Mouse (Mus musculus): ENCODE data around the gene Tctex1d1. TPM values are rescaled to one million over a fixed set of nuclear protein-coding genes. Genes with fewer than 3 reads are reported as not detected.

Tctex1d1 gene
- polyA plus RNA-seq, 1 experiment from 2014 or later: not detected

- ATAC-seq (ENCODE audit: insufficient number of reproducible peaks, insufficient read depth, low FRiP score, low read depth): no peak
- 0 out of 4 replicates have a peak overlapping the region, but pooled peaks of 1 of the 2 experiments have one; percentile 5 for H3K4me3 ChIP-seq (ENCODE audit: control insufficient read depth in 1 of 2, insufficient read depth in 1 of 2, low read depth in 1 of 2, low read length in 2 of 2)
- peak overlapping the region; percentile 16; the same call in 1 of the 2 replicates for H3K9ac ChIP-seq (ENCODE audit: low read length)
- H3K27ac ChIP-seq (replicated peaks in 1 of 2; ENCODE audit: control insufficient read depth in 1 of 2, insufficient read depth in 1 of 2, low read depth in 2 of 2, low read length in 2 of 2): no peak overlapping the region
- WGBS: 53% methylated on average over 17 of the region's 17 CpGs
- peaks cover 0 to 10% of the 10 kb centered on the region in 2 experiments; a peak in 1 of 4 replicates for H3K4me1 ChIP-seq (ENCODE audit: control insufficient read depth in 2 of 2, insufficient read depth in 2 of 2, low read length in 2 of 2)
- H3K27me3 ChIP-seq (ENCODE audit: control insufficient read depth, insufficient read depth, low read length): no peaks in the 10 kb centered on the region
- H3K36me3 ChIP-seq (ENCODE audit: control insufficient read depth, insufficient read depth, low read length): no peaks in the 10 kb centered on the region
- peak overlapping the region; percentile 58 for H3K4me2 ChIP-seq (ENCODE audit: low read length)
- no peaks in the 10 kb centered on the region for H3K9me3 ChIP-seq (ENCODE audit: control insufficient read depth, low read length)
Measured at GRCm38 (mm10) chr4:102955294-102955956, 23.0 kb upstream of the Tctex1d1 start.

DNA sequence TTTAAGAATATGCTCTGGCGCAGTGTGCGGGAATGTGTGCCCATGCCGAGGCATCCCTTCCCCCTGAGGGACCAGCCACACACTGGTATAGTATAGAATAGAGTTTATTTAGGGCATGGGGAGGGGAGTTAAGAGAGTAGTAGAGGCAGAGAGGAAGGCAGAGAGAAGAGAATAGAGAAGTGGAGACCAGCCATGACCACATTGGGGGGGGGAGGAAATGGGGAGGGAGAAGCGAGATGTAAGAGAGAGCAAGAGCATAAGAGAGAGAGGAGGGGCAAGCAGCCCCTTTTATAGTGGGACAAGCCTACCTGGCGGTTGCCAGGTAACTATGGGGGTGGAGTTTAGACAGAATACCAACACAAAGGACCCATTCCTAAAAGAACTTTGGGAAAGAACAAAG is 19.0 kb upstream of the Tctex1d1 start:
- ATAC-seq (ENCODE audit: insufficient number of reproducible peaks, insufficient read depth, low FRiP score, low read depth): no peak
- WGBS: 88% methylated on average over 5 of the region's 5 CpGs
- Histone ChIP-seq H3K27me3 (ENCODE audit: control insufficient read depth, insufficient read depth, low read length) (no peaks in the 10 kb centered on the region), H3K9me3 (ENCODE audit: control insufficient read depth, low read length) (no peaks in the 10 kb centered on the region), H3K27ac (replicated peaks in 1 of 2; ENCODE audit: control insufficient read depth in 1 of 2, insufficient read depth in 1 of 2, low read depth in 2 of 2, low read length in 2 of 2) (no peak overlapping the region), H3K4me1 (ENCODE audit: control insufficient read depth in 2 of 2, insufficient read depth in 2 of 2, low read length in 2 of 2) (peaks cover 0 to 10% of the 10 kb centered on the region in 2 experiments; a peak in 1 of 4 replicates), H3K4me2 (ENCODE audit: low read length) (no peak overlapping the region), H3K4me3 (ENCODE audit: control insufficient read depth in 1 of 2, insufficient read depth in 1 of 2, low read depth in 1 of 2, low read length in 2 of 2) (no peak overlapping the region), H3K36me3 (ENCODE audit: control insufficient read depth, insufficient read depth, low read length) (no peaks in the 10 kb centered on the region), H3K9ac (ENCODE audit: low read length) (no peak overlapping the region)

GRCm38 (mm10) chr4:102964174-102964573 is 14.2 kb upstream of the Tctex1d1 start:
- no peaks in the 10 kb centered on the region for H3K9me3 ChIP-seq (ENCODE audit: control insufficient read depth, low read length)
- no peaks in the 10 kb centered on the region for H3K27me3 ChIP-seq (ENCODE audit: control insufficient read depth, insufficient read depth, low read length)
- no peak overlapping the region for H3K4me2 ChIP-seq (ENCODE audit: low read length)
- H3K4me1 ChIP-seq (ENCODE audit: control insufficient read depth in 2 of 2, insufficient read depth in 2 of 2, low read length in 2 of 2): no peaks in the 10 kb centered on the region
- ATAC-seq (ENCODE audit: insufficient number of reproducible peaks, insufficient read depth, low FRiP score, low read depth): no peak
- no peak overlapping the region for H3K9ac ChIP-seq (ENCODE audit: low read length)
- H3K4me3 ChIP-seq (ENCODE audit: control insufficient read depth in 1 of 2, insufficient read depth in 1 of 2, low read depth in 1 of 2, low read length in 2 of 2): no peak overlapping the region
- H3K36me3 ChIP-seq (ENCODE audit: control insufficient read depth, insufficient read depth, low read length): no peaks in the 10 kb centered on the region
- no peak overlapping the region for H3K27ac ChIP-seq (replicated peaks in 1 of 2; ENCODE audit: control insufficient read depth in 1 of 2, insufficient read depth in 1 of 2, low read depth in 2 of 2, low read length in 2 of 2)
- 34% methylated on average over 3 of the region's 3 CpGs for WGBS

DNA sequence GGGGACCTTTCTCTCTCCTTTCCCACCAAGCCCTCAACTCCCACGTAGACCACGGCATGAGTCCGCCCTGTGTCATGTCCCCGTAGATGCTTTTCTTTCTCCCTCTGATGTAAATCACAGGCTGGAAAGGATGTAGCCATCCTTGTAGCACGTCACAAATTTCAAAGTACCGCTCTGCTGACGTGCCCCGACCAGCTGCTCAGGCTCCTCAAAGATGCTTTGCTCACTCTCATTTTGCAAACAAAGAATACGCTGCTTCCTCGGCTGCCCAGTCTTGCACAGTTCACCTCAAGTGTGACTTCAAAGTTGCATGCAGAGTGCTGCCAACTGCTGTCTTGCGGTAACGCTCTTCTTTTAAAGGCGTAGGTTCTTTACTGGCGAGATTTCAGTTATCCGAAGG is 10.6 kb upstream of the Tctex1d1 start:
- Histone ChIP-seq H3K4me2 (ENCODE audit: low read length) (no peak overlapping the region), H3K4me1 (ENCODE audit: control insufficient read depth in 2 of 2, insufficient read depth in 2 of 2, low read length in 2 of 2) (no peaks in the 10 kb centered on the region), H3K9me3 (ENCODE audit: control insufficient read depth, low read length) (no peaks in the 10 kb centered on the region), H3K27me3 (ENCODE audit: control insufficient read depth, insufficient read depth, low read length) (no peaks in the 10 kb centered on the region), H3K4me3 (ENCODE audit: control insufficient read depth in 1 of 2, insufficient read depth in 1 of 2, low read depth in 1 of 2, low read length in 2 of 2) (no peak overlapping the region), H3K9ac (ENCODE audit: low read length) (no peak overlapping the region), H3K27ac (replicated peaks in 1 of 2; ENCODE audit: control insufficient read depth in 1 of 2, insufficient read depth in 1 of 2, low read depth in 2 of 2, low read length in 2 of 2) (no peak overlapping the region), H3K36me3 (ENCODE audit: control insufficient read depth, insufficient read depth, low read length) (no peaks in the 10 kb centered on the region)
- no peak for ATAC-seq (ENCODE audit: insufficient number of reproducible peaks, insufficient read depth, low FRiP score, low read depth)
- WGBS: 89% methylated on average over 15 of the region's 15 CpGs

DNA sequence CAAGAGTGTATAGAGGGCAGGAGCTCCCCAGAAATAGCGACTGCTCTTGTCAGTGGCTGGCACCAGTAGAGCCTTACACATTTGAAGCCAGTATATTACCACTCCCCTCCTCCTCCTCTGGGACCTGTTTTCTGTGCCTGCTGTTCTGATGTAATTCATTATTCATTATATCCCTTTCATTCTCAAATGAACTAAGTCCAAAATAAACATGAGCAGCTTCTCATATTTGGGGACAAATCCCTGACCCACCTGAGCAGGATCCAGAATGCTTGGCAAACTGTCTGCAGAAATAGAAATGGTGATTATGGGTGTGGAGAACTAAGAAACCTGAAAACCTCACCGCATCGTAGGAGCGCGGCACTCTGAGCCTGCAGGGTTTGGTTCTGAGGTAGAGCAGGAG is 8.8 kb upstream of the Tctex1d1 start:
- H3K27me3 ChIP-seq (ENCODE audit: control insufficient read depth, insufficient read depth, low read length): no peaks in the 10 kb centered on the region
- no peak overlapping the region for H3K9ac ChIP-seq (ENCODE audit: low read length)
- WGBS: 94% methylated on average over 5 of the region's 5 CpGs
- no peaks in the 10 kb centered on the region for H3K4me1 ChIP-seq (ENCODE audit: control insufficient read depth in 2 of 2, insufficient read depth in 2 of 2, low read length in 2 of 2)
- no peaks in the 10 kb centered on the region for H3K9me3 ChIP-seq (ENCODE audit: control insufficient read depth, low read length)
- H3K36me3 ChIP-seq (ENCODE audit: control insufficient read depth, insufficient read depth, low read length): no peaks in the 10 kb centered on the region
- no peak for ATAC-seq (ENCODE audit: insufficient number of reproducible peaks, insufficient read depth, low FRiP score, low read depth)
- no peak overlapping the region for H3K27ac ChIP-seq (replicated peaks in 1 of 2; ENCODE audit: control insufficient read depth in 1 of 2, insufficient read depth in 1 of 2, low read depth in 2 of 2, low read length in 2 of 2)
- H3K4me2 ChIP-seq (ENCODE audit: low read length): no peak overlapping the region
- no peak overlapping the region for H3K4me3 ChIP-seq (ENCODE audit: control insufficient read depth in 1 of 2, insufficient read depth in 1 of 2, low read depth in 1 of 2, low read length in 2 of 2)

- Histone ChIP-seq H3K27me3 (ENCODE audit: control insufficient read depth, insufficient read depth, low read length) (no peaks in the 10 kb centered on the region), H3K4me3 (ENCODE audit: control insufficient read depth in 1 of 2, insufficient read depth in 1 of 2, low read depth in 1 of 2, low read length in 2 of 2) (no peak overlapping the region), H3K4me1 (ENCODE audit: control insufficient read depth in 2 of 2, insufficient read depth in 2 of 2, low read length in 2 of 2) (no peaks in the 10 kb centered on the region), H3K36me3 (ENCODE audit: control insufficient read depth, insufficient read depth, low read length) (no peaks in the 10 kb centered on the region), H3K4me2 (ENCODE audit: low read length) (no peak overlapping the region), H3K9me3 (ENCODE audit: control insufficient read depth, low read length) (no peaks in the 10 kb centered on the region), H3K9ac (ENCODE audit: low read length) (no peak overlapping the region), H3K27ac (replicated peaks in 1 of 2; ENCODE audit: control insufficient read depth in 1 of 2, insufficient read depth in 1 of 2, low read depth in 2 of 2, low read length in 2 of 2) (no peak overlapping the region)
- ATAC-seq (ENCODE audit: insufficient number of reproducible peaks, insufficient read depth, low FRiP score, low read depth): no peak
- WGBS: 79% methylated on average over 5 of the region's 5 CpGs
Measured at GRCm38 (mm10) chr4:102971159-102971558, 7.2 kb upstream of the Tctex1d1 start.

DNA sequence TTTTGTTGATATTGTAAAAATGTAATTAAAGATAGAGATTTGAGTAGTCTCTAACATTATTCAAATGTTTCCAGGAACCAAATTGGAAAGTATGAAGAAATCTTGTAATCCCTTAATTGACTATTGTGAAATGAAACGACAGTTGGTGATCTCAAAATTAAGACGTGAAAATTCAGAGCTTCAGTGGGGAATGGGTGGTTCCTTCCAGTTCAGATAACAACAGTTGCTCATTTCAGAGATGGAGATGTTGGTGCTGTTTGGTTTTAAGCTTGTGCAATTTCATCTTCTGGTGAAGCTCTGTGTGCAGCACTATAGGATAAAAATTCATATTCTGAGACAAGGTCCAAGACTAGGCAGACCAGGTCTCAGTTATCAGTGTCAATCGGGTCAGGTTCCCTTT is 6.3 kb upstream of the Tctex1d1 start:
- Histone ChIP-seq H3K27ac (replicated peaks in 1 of 2; ENCODE audit: control insufficient read depth in 1 of 2, insufficient read depth in 1 of 2, low read depth in 2 of 2, low read length in 2 of 2) (no peak overlapping the region), H3K9me3 (ENCODE audit: control insufficient read depth, low read length) (no peaks in the 10 kb centered on the region), H3K4me2 (ENCODE audit: low read length) (no peak overlapping the region), H3K27me3 (ENCODE audit: control insufficient read depth, insufficient read depth, low read length) (peaks cover 9% of the 10 kb centered on the region; the same call in 1 of the 2 replicates), H3K36me3 (ENCODE audit: control insufficient read depth, insufficient read depth, low read length) (no peaks in the 10 kb centered on the region), H3K4me3 (ENCODE audit: control insufficient read depth in 1 of 2, insufficient read depth in 1 of 2, low read depth in 1 of 2, low read length in 2 of 2) (no peak overlapping the region), H3K4me1 (ENCODE audit: control insufficient read depth in 2 of 2, insufficient read depth in 2 of 2, low read length in 2 of 2) (no peaks in the 10 kb centered on the region), H3K9ac (ENCODE audit: low read length) (no peak overlapping the region)
- 73% methylated on average over 3 of the region's 3 CpGs for WGBS
- ATAC-seq (ENCODE audit: insufficient number of reproducible peaks, insufficient read depth, low FRiP score, low read depth): no peak

- no peaks in the 10 kb centered on the region for H3K36me3 ChIP-seq (ENCODE audit: control insufficient read depth, insufficient read depth, low read length)
- no peak for ATAC-seq (ENCODE audit: insufficient number of reproducible peaks, insufficient read depth, low FRiP score, low read depth)
- peaks cover 13% of the 10 kb centered on the region; the same call in 1 of the 2 replicates for H3K27me3 ChIP-seq (ENCODE audit: control insufficient read depth, insufficient read depth, low read length)
- no peaks in the 10 kb centered on the region for H3K9me3 ChIP-seq (ENCODE audit: control insufficient read depth, low read length)
- no peak overlapping the region for H3K4me2 ChIP-seq (ENCODE audit: low read length)
- H3K27ac ChIP-seq (replicated peaks in 1 of 2; ENCODE audit: control insufficient read depth in 1 of 2, insufficient read depth in 1 of 2, low read depth in 2 of 2, low read length in 2 of 2): no peak overlapping the region
- peaks cover 2 to 9% of the 10 kb centered on the region in 2 experiments; a peak in 1 of 4 replicates for H3K4me1 ChIP-seq (ENCODE audit: control insufficient read depth in 2 of 2, insufficient read depth in 2 of 2, low read length in 2 of 2)
- H3K9ac ChIP-seq (ENCODE audit: low read length): no peak overlapping the region
- no peak overlapping the region for H3K4me3 ChIP-seq (ENCODE audit: control insufficient read depth in 1 of 2, insufficient read depth in 1 of 2, low read depth in 1 of 2, low read length in 2 of 2)
- 70% methylated on average over 5 of the region's 5 CpGs for WGBS
Measured at GRCm38 (mm10) chr4:102974172-102974571, 4.2 kb upstream of the Tctex1d1 start.
